Mouse (Mus musculus) embryonic fibroblast, embryonic 13.5 days (primary cell): Measurements from ENCODE around the gene Abcd1. TPM values are rescaled to one million over a fixed set of nuclear protein-coding genes. Genes with fewer than 3 reads are reported as not detected.

ENCODE experiments used
- H3K27ac ChIP-seq: 2 replicates; pipeline ENCODE4 v1.5.1; 2012; ENCODE audit warnings: low read length, control low read depth, inconsistent platforms; ENCODE audit not compliant: insufficient read depth
- H3K4me1 ChIP-seq: 2 replicates; pipeline ENCODE4 v1.6.1; 2011; ENCODE audit warnings: low read length; ENCODE audit not compliant: control insufficient read depth, insufficient read depth
- H3K4me3 ChIP-seq: 2 replicates; pipeline ENCODE4 v1.5.1; 2011; ENCODE audit warnings: mild to moderate bottlenecking, control low read depth, low read length; ENCODE audit not compliant: insufficient read depth
- CTCF ChIP-seq: IDR thresholded peaks from 2 replicates; pipeline ENCODE4 v1.5.1; 2011; ENCODE audit warnings: mild to moderate bottlenecking, control low read depth, low read length, moderate library complexity, borderline replicate concordance; ENCODE audit not compliant: insufficient read depth
- POLR2A ChIP-seq: IDR thresholded peaks from 2 replicates; pipeline ENCODE4 v1.6.1; 2011; ENCODE audit warnings: low read depth, mild to moderate bottlenecking, control low read depth, low read length, moderate library complexity
- polyA plus RNA-seq: library from polyadenylated mRNA; stranded (reverse); fragments of >200 nt; gene quantifications from 2 replicates; pipeline ENCODE4 v1.2.4, GENCODE M21; 2011; ENCODE audit warnings: low read depth; ENCODE audit not compliant: missing spikeins, insufficient read length

Abcd1 gene
- polyA plus RNA-seq, 1 experiment = 14.7 TPM

DNA sequence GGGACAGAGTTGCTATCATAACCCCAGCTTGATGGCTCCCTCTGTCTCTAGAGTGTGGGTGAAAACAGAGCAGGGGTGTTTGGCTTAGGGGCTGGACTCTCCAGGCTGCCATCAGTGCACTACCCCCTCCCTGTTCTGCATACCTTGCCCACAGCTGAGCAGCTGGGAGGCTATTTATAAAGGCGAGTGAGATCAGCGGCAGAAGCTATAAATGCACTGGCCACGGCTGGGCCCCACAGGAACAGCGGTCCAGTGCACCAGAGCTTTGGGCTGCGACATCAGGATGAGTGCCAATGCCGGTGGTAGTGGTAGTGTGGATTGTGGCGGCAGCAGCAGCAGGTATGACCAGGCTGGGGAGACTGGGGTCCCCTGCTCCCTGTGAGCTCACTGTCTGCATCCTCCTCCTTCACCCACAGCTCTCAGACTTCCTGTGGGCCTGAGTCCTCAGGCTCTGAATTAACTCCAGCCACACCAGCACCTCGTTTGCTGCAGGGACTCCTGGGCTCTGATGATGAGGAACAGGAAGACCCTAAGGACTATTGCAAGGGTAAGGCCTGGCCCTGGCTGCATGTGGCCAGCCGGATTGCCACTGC is 57.9 kb downstream of the Abcd1 start, which contains the start of gene Srpk3:
Gene Srpk3 (plus strand): TSS at position 238 of the 593 bp plus-strand sequence.
- Histone ChIP-seq H3K4me3 (no peak within 1 kb of the TSS), H3K27ac (no peak within 1 kb of the TSS), H3K4me1 (no peaks in the 10 kb centered on the region)
- TF ChIP-seq POLR2A = no peak
- TF ChIP-seq CTCF = no peak

DNA sequence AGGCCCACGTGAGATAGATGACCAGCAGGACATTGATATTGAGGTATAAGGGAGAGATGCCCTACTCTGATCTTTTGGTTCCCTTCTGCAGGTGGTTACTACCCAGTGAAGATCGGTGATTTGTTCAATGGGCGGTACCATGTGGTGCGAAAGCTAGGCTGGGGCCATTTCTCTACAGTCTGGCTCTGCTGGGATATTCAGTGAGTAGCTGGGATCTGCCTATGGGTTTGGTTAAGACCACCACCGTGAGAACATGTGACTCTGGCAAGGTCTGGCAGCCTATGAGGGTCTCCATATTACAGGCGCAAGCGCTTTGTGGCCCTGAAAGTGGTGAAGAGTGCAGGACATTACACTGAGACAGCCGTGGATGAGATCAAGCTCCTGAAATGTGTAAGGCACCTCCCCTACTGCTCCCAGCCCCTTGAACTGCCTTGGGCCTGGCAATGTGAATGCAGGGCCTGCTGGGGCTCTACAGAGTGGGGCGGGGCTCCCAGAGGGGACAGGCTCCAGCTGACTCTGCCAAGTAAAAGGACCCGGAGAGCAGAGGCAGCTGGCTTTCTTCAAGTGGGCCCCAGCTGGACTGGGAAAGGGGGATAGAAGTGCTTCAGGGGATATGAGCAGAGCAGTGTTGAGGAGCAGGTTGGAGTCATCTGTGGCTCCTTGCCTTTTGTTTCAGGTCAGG is 58.5 kb downstream of the Abcd1 start:
- H3K27ac ChIP-seq = no peak overlapping the region
- no peak overlapping the region for H3K4me3 ChIP-seq
- TF ChIP-seq POLR2A (no peak), CTCF (no peak)
- H3K4me1 ChIP-seq = no peaks in the 10 kb centered on the region

DNA sequence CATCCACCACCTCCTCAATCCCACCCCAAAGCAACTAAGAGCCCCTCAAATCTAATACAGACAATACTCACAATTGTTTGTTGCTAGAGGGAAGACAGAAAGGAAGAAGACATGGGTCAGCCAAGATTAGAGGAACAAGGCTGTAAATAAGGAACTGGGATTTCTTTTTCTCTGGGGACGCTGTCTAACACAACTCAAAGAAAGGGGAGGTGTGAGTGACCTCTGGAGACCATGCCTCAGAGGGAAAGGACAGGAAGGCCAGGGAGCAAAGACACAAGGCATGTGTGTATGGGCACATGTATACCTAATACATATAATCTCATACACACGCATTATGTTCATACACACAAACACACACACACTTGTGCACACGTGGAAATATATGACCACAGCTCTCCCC is 65.8 kb downstream of the Abcd1 start:
- Histone ChIP-seq H3K4me1 (no peaks in the 10 kb centered on the region), H3K4me3 (no peak overlapping the region), H3K27ac (no peak overlapping the region)
- TF ChIP-seq POLR2A = no peak
- TF ChIP-seq CTCF = no peak

DNA sequence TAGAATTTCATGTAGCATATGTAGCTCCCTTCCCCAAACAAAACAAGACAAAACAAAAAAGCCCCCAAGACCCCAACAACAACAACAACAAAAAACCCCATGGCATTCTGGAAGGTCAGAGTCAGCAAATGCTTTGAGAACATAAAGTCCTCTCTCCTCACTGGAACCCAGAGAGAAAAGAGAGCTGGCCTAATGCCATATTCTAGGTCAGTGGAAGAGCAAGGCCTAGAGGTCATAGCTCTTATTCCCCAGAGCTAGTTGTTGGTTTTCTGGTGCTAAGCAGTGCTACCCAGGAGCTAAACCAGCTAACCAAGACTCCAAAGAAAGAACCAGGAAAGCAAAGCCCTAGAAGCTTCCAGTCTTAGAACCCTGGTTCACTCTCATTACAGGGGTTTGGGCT is 69.3 kb downstream of the Abcd1 start:
- no peaks in the 10 kb centered on the region for H3K4me1 ChIP-seq
- H3K27ac ChIP-seq = 0 out of 2 replicates have a peak overlapping the region, but pooled peaks have one; percentile 63
- TF ChIP-seq POLR2A (no peak), CTCF (no peak)
- H3K4me3 ChIP-seq = peak overlapping the region; percentile 62

DNA sequence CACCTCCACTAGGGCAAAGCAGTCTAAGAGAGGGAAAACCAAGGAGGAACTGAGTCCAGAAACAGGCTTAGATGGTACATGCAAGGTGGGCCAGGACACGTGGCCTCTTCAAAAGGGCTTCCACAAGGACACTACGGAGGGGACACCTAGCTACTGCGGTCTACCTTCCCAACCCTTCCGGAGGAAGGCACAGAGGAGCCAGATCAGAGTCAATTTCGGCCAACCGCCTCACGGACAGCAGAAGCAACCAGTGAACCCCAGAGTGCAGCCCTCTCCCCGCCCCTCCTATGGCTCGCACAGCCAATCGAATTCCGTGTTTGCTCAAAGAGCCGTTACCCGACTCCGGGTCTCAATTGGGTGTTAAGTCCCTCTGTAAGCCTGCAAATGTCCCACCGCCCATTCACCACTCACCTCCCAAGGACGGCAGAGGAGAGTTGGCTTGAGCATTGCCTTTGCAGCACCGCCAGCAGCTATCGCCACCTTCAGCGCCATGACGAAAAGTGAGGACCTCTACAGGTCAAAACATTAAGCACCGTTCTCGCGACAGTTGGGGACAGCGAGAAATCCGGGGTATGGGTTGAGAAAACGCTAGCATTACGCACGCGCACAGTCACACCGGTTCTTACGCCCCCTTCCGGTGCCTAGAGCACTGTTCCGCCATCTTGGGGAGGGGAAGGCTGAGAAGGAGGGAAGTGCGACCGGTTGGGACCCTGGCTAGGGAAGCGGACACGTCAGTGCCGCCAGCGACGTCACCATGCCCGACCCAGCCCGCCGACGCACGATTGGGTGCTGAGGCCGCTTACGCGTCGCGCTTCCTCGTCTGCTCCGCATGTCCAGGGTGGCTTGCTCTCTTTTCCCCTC is 70.2 kb downstream of the Abcd1 start, which contains the start of the genes Idh3g and Ssr4:
Gene Idh3g (minus strand): TSS at position 534 of the 861 bp plus-strand sequence.
Gene Ssr4 (plus strand): TSS at position 665 of the 861 bp plus-strand sequence.
- peak; percentile 83 for TF ChIP-seq POLR2A
- peak; percentile 36; the same call in 1 of the 2 replicates for TF ChIP-seq CTCF
- no peaks in the 10 kb centered on the region for H3K4me1 ChIP-seq

DNA sequence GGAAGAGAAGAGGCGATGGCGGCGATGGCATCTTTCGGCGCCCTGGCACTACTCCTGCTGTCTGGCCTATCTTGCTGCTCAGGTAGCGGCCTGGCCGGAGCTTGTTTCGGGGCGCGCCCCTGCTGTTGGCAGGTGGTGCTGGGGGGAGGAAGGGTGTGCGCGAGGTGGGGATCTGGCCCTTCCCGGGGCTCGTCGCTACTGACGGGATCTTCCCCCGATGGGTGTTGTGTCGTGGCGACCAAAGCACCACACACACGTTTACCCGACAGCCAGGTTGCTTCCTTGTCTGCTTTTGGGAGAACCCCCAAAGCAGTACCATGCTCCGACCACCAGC is 70.8 kb downstream of the Abcd1 start:
- Histone ChIP-seq H3K4me3 (peak overlapping the region; percentile 89), H3K27ac (peak overlapping the region; percentile 19; the same call in 1 of the 2 replicates), H3K4me1 (no peaks in the 10 kb centered on the region)
- TF ChIP-seq POLR2A = no peak
- no peak for TF ChIP-seq CTCF

More for the DNA sequence above, 70.2 kb downstream of the Abcd1 start, which contains the start of the genes Idh3g and Ssr4:
- peak within 1 kb of the TSS; percentile 89 for H3K4me3 ChIP-seq
- H3K27ac ChIP-seq = peak within 1 kb of the TSS; percentile 67

Other genes starting within 250 kb of the Abcd1 start
- gene Bgn, start 233.0 kb upstream of the Abcd1 start, polyA plus RNA-seq = 6,335 and 6,763 TPM in 2 replicates
- not detected in 2 replicates for gene Atp2b3, start 213.5 kb upstream of the Abcd1 start, polyA plus RNA-seq
- 4.3 and 5.3 TPM in 2 replicates for gene Dusp9, start 77.2 kb upstream of the Abcd1 start, polyA plus RNA-seq
- 3.2 and 4.3 TPM in 2 replicates for gene Pnck, start 56.5 kb upstream of the Abcd1 start, polyA plus RNA-seq
- 105 and 113 TPM in 2 replicates for gene Slc6a8, start 43.4 kb upstream of the Abcd1 start, polyA plus RNA-seq
- gene Bcap31, start 422 bp upstream of the Abcd1 start, polyA plus RNA-seq = 207 and 261 TPM in 2 replicates
- 0.25 TPM in 1 of 2 replicates, not detected in the other for gene Plxnb3, start 40.5 kb downstream of the Abcd1 start, polyA plus RNA-seq
- gene Srpk3, start 57.8 kb downstream of the Abcd1 start, polyA plus RNA-seq = not detected in 2 replicates
- 94.8 and 115 TPM in 2 replicates for gene Idh3g, start 70.3 kb downstream of the Abcd1 start, polyA plus RNA-seq
- gene Ssr4, start 70.4 kb downstream of the Abcd1 start, polyA plus RNA-seq = 288 and 321 TPM in 2 replicates
- gene Pdzd4, start 108.4 kb downstream of the Abcd1 start, polyA plus RNA-seq = 5.6 and 8.9 TPM in 2 replicates
- not detected in 2 replicates for gene Avpr2, start 175.5 kb downstream of the Abcd1 start, polyA plus RNA-seq
- gene L1cam, start 179.5 kb downstream of the Abcd1 start, polyA plus RNA-seq = 0.27 and 1.3 TPM in 2 replicates
- 0.40 and 0.72 TPM in 2 replicates for gene Arhgap4, start 205.3 kb downstream of the Abcd1 start, polyA plus RNA-seq
- 42.7 and 45.4 TPM in 2 replicates for gene Naa10, start 205.3 kb downstream of the Abcd1 start, polyA plus RNA-seq
- gene Renbp, start 214.3 kb downstream of the Abcd1 start, polyA plus RNA-seq = 31.4 and 42.9 TPM in 2 replicates
- 61.4 and 65.6 TPM in 2 replicates for gene Hcfc1, start 249.8 kb downstream of the Abcd1 start, polyA plus RNA-seq